8 mouse cellular contexts compared by ENCODE assay signal in genomic region chr6:113082229-113082628, GRCm38 (mm10). TPM values are rescaled to one million over a fixed set of nuclear protein-coding genes. Genes with fewer than 3 reads are reported as not detected.
A peak's percentile ranks its signal among the peaks of the same experiment; 100 is the strongest.
DNase-seq lines count a peak whose midpoint lies in the region; ATAC-seq and TF ChIP-seq lines count a peak whose summit lies in the region.

No protein-coding gene starts in this region.

- no peaks in the 10 kb centered on the region for H3K36me3 ChIP-seq in intestine, postnatal 0 days (ENCODE audit: control insufficient read depth, insufficient read depth)
- no peaks in the 10 kb centered on the region for H3K36me3 ChIP-seq in midbrain, embryonic 13.5 days

- H3K27ac ChIP-seq in intestine, postnatal 0 days (ENCODE audit: low read depth, low read length) = 0 out of 2 replicates have a peak overlapping the region, but pooled peaks have one; percentile 35
- H3K27ac ChIP-seq in midbrain, embryonic 13.5 days = peak overlapping the region; percentile 86

- WGBS in intestine, postnatal 0 days = 12% methylated on average over 6 of the region's 6 CpGs
- 7% methylated on average over 6 of the region's 6 CpGs for WGBS in midbrain, embryonic 13.5 days

- no peak for TF ChIP-seq CTCF in intestine, postnatal 0 days (IDR thresholded peaks at IDR 0.05; ENCODE audit: low read depth)

- H3K4me3 ChIP-seq in intestine, postnatal 0 days (ENCODE audit: low read depth, low read length) = no peak overlapping the region
- H3K4me3 ChIP-seq in midbrain, embryonic 13.5 days (replicated peaks) = peak overlapping the region; percentile 23

- H3K4me2 ChIP-seq in intestine, postnatal 0 days (replicated peaks; ENCODE audit: low read depth) = peak overlapping the region; percentile 54
- peak overlapping the region; percentile 51 for H3K4me2 ChIP-seq in midbrain, embryonic 13.5 days (replicated peaks)

- peak; percentile 29 to 51 for DNase-seq in adrenal gland, postnatal 36 days
- DNase-seq in adrenal gland, adult 2 months = no peak
- peak; percentile 74 for DNase-seq in testis, postnatal 10 days (ENCODE audit: low spot score)
- no peak for DNase-seq in testis, postnatal 14 days (ENCODE audit: low spot score)

- no peak for ATAC-seq in intestine, postnatal 0 days
- ATAC-seq in midbrain, embryonic 13.5 days = no peak
- no peak for ATAC-seq in CD4-positive, CD25-positive, alpha-beta regulatory T cell, adult 4 months
- no peak for ATAC-seq in monocyte, adult 5-6 weeks (replicated peaks; ENCODE audit: insufficient number of reproducible peaks, low FRiP score, low TSS enrichment, poor library complexity, severe bottlenecking)

- H3K27me3 ChIP-seq in intestine, postnatal 0 days (replicated peaks; ENCODE audit: control insufficient read depth, insufficient read depth, low read length) = no peaks in the 10 kb centered on the region
- H3K27me3 ChIP-seq in midbrain, embryonic 13.5 days = no peaks in the 10 kb centered on the region

- no peak overlapping the region for H3K9ac ChIP-seq in intestine, postnatal 0 days (ENCODE audit: low read depth, low read length)
- H3K9ac ChIP-seq in midbrain, embryonic 13.5 days (replicated peaks) = peak overlapping the region; percentile 58

- no peaks in the 10 kb centered on the region for H3K9me3 ChIP-seq in intestine, postnatal 0 days (ENCODE audit: control insufficient read depth)
- no peaks in the 10 kb centered on the region for H3K9me3 ChIP-seq in midbrain, embryonic 13.5 days

- H3K4me1 ChIP-seq in intestine, postnatal 0 days (replicated peaks; ENCODE audit: control insufficient read depth, insufficient read depth, low read length) = no peaks in the 10 kb centered on the region
- peaks cover 54% of the 10 kb centered on the region for H3K4me1 ChIP-seq in midbrain, embryonic 13.5 days (replicated peaks)

RNA-seq across cellular contexts. Expression of gene Setd5, which starts 5.1 kb away (rescaled TPM):
- total RNA-seq in adrenal gland, postnatal 36 days (2021) = 10 to 100 TPM; 87.7 to 88.4 TPM
- 10 to 100 TPM; 72.0 to 96.9 TPM for total RNA-seq in adrenal gland, adult 2 months (2021)
- 22.8 and 24.3 TPM in 2 replicates for polyA plus RNA-seq in adrenal gland, adult 2 months (2012; rRNA removed)
- 32.2 and 32.9 TPM in 2 replicates for polyA plus RNA-seq in intestine, postnatal 0 days (2015; fragmentation: Nextera tagmentation; extraction: Ambion mirVana)
- polyA plus RNA-seq in midbrain, embryonic 13.5 days (2015; fragmentation: Nextera tagmentation; extraction: Ambion mirVana) = 56.6 and 58.5 TPM in 2 replicates
- polyA plus RNA-seq in CD4-positive, CD25-positive, alpha-beta regulatory T cell, adult 4 months (2017; shearing (Covaris generic)) = 10 to 100 TPM; 31.9 to 37.2 TPM
- total RNA-seq in monocyte, adult 5-6 weeks (2017) = 50.2 to 111 TPM (median 50.6 TPM) in 3 replicates

RNA-seq across cellular contexts. Expression of gene Thumpd3, which starts 36.2 kb away (rescaled TPM):
- total RNA-seq in adrenal gland, postnatal 36 days (2021) = 10 to 100 TPM; 39.9 to 43.1 TPM
- total RNA-seq in adrenal gland, adult 2 months (2021) = 10 to 100 TPM; 32.7 to 35.2 TPM
- polyA plus RNA-seq in adrenal gland, adult 2 months (2012; rRNA removed) = 2.8 and 3.0 TPM in 2 replicates
- 36.0 and 36.6 TPM in 2 replicates for polyA plus RNA-seq in intestine, postnatal 0 days (2015; fragmentation: Nextera tagmentation; extraction: Ambion mirVana)
- 57.0 and 59.0 TPM in 2 replicates for polyA plus RNA-seq in midbrain, embryonic 13.5 days (2015; fragmentation: Nextera tagmentation; extraction: Ambion mirVana)
- polyA plus RNA-seq in CD4-positive, CD25-positive, alpha-beta regulatory T cell, adult 4 months (2017; shearing (Covaris generic)) = 100 to 1,000 TPM in 1 of 2 experiments, 10 to 100 TPM in 1; 76.7 to 104 TPM
- 43.8 to 77.0 TPM (median 65.1 TPM) in 3 replicates for total RNA-seq in monocyte, adult 5-6 weeks (2017)

Comparison
In these comparisons a context has a peak if more than half of its experiments do, and no peak if none do; other contexts are left out.
1. DNase-seq: peak in adrenal gland, postnatal 36 days (2 of 2) and testis, postnatal 10 days (single experiment); none in adrenal gland, adult 2 months (single experiment) and testis, postnatal 14 days (single experiment).